Mouse (Mus musculus) c-Kit-positive CD71-positive TER-119-negative erythroid progenitor cells, embryonic 14.5 days (primary cell): ENCODE measurements at regions not wholly inside any gene's neighbourhood (a gene's known extent, or its start where the extent isn't known, plus 50 kb on each side); places are given as distances from the start of the nearest gene placed in this dataset.
"Not testable (repeated sequence)": the region's sequence is repeated elsewhere in the genome, so short reads cannot be mapped to it uniquely, and the experiment has no call there.

Experiments
- DNase-seq: peaks from one replicate; pipeline ENCODE4 v3.0.0-alpha.2; 2013; ENCODE audit warnings: low read depth

DNA sequence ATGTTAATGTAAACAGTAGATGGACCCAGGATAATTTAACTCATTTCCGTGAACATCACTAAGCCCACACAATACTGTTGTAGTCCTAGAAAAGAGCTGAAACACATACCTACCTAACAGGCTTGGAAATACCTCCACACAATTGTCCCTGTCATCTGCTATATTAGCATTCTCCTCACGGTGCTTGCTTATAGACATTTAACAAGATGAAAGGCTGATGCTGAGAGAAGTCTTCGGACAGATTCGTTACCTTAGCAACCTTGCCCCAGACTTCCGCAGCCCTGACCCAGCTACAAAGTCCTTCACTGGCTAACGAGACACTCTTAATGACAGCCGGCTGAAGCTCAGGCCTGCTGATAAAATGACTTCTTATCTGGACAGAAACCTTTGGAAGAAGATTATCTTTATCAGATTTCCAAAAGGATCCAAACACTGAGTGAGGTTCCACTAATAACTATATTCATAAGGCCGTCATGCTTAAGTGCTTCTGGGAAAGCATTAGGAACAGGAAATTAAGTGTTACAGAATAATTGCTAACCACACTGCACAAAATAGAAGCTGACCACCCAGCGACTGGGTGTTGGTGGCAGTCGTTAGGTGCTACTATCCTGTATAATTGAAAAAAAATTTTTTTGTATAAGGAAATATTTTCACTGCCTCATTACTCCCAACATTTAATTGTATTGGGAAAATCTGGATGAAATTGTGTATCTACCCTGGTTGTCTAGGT, 267.0 kb upstream of the Tmpo start:
- no peak for DNase-seq

DNA sequence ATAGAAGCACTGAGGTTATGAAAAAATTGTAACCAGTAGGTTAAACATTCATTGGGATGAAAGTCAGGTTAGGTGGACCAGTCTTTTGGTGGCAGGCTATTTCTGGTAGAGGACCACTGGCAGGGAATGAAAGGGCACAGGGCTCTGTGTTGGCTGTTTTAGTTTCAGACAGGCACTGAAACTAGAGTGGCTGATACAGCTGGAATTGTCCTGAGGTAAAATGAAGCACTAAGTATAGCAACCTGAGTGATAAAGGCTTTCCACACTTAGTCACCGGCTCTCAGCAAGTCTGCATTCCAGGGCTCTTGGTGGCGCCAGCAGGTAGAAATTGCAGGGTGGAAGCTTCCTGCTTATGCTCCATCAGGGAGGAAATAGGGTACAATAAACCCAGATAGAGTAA, 262.2 kb upstream of the Tmpo start:
- no peak for DNase-seq

- DNase-seq: no peak
These were observed 258.9 kb upstream of the Tmpo start for GRCm38 (mm10) chr10:91440051-91440450.

- DNase-seq: no peak
These were observed 256.8 kb upstream of the Tmpo start for GRCm38 (mm10) chr10:91437917-91438316.

GRCm38 (mm10) chr10:91436091-91436569, 255.0 kb upstream of the Tmpo start:
- no peak for DNase-seq

GRCm38 (mm10) chr10:91430281-91430680, 249.2 kb upstream of the Tmpo start:
- DNase-seq: no peak

DNA sequence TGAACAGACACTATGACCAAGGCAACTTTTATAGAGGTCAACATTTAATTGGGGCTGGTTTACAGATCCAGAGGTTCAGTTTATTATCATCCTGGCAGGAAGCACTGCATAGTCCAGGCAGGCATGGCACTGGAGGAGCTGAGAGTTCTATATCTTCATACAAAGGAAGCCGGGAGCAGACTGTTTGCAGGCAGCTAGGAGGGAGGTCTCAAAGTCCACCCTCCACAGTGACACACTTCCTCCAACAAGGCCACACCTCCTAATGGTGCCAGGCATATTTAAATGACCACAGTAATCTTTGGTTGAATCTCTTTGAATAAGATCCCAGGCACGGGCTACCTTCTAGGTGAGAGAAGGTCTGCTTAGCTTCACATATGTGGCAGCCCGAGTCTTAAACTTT, 245.5 kb upstream of the Tmpo start:
- no peak for DNase-seq

GRCm38 (mm10) chr10:91425625-91426385, 244.7 kb upstream of the Tmpo start:
- DNase-seq: not testable (repeated sequence)

DNA sequence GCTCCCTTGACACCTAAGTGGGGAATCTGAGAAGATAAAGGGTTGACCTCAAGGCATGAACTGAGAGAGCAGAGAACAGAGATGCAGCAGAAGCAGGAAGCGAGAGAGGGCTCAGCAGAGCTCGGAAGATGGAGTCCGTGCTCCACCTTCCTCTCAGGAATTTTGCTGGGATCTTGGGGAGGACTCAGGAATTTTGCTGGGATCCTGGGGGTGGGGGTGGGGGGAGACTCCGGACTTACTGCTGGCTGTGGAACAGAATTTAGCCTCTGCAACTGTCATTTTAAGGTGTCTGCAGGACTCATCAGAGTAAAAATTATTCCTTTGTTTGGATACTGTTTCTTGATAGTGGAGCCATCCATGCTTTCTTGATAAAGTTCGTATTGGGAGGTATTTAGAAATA, 243.7 kb upstream of the Tmpo start:
- DNase-seq: no peak

DNA sequence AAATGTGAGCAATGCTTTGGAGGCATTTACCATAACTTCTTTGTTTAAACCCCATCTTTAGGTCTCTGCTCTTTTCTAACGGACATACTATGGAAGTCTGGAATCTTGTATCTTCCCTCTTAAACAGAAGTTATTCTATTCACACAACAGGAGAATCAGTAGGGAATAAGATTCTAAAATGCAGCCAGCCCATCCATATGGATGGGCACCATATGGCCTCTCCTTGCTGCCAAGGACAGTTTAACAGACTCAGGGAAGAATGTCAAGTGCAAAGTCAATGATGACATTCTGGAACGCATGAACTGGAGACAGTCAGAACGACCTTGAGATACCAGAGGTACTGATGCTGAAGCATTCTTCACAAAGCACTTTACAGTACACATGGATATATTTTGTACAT, 206.1 kb upstream of the Tmpo start:
- no peak for DNase-seq

- DNase-seq: no peak
These were observed 203.3 kb upstream of the Tmpo start for GRCm38 (mm10) chr10:91384372-91384771.

GRCm38 (mm10) chr10:91376683-91377082, 195.6 kb upstream of the Tmpo start:
- no peak for DNase-seq

DNA sequence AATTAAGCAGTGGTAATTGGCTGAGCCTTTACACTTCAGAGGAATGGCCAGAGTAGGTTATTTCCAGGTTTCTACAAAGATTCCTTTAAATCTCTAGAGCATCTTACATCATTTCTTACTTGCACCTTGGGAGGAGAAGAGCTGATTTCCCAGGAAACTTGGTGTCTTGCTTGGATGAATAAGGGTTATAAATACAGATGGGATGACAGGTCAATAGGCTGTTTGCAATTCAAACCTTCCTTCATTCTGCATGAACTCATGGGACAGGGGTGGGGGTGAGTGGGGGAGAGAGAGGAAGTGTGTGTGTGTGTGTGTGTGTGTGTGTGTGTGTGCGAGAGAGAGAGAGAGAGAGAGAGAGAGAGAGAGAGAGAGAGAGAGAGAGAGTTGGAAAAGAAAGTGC, 186.4 kb upstream of the Tmpo start:
- no peak for DNase-seq

DNA sequence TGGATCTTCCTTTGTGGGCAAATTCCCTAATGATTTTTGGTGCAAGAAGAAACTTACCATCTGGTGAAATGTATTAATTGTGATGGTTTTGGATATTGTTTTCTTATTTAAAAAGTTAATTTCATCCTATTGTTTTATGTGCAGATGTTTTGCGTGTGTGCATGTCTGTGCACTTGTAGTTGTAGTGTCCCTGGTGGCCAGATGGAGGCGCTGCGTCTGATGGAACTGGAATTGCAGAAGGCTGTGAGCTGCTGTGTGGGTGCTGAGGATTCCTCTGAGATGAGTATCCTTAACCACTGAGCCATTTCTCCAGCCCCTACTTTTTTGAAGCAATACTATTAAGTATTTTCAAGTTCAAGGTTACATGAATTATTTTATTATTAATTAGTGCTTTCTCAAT, 181.5 kb upstream of the Tmpo start:
- no peak for DNase-seq

- no peak for DNase-seq
These were observed 180.5 kb upstream of the Tmpo start for GRCm38 (mm10) chr10:91361621-91362020.

GRCm38 (mm10) chr10:91345465-91345864, 164.3 kb upstream of the Tmpo start:
- DNase-seq: no peak

- no peak for DNase-seq
These were observed 161.0 kb upstream of the Tmpo start for GRCm38 (mm10) chr10:91342083-91342482.

GRCm38 (mm10) chr10:91339361-91339760, 158.2 kb upstream of the Tmpo start:
- no peak for DNase-seq

- DNase-seq: no peak
These were observed 145.7 kb upstream of the Tmpo start for GRCm38 (mm10) chr10:91326661-91327312.

DNA sequence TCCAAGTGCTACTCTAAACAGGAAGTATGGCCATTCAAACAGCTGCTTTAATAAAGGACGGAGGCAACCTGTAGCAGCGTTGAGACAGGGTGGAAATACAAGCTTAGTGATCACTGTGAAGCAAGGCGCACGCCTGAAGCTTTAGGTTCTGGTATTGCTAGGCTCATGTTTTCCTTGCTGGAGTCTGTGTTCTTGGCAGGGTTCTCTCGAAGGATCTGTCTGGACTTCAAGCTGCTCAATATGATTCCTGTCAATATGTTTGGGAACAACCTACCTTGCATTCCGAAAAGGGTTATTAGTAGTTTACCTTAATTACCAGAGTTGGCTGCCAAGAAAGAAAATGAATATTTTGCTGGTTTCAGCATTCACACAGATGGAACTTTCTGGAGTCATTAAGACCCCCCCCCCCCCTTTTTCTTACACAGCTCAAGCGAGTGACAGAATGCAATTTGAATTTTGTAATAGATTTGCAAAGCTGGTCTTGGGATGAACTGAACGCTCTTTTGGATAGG, 145.1 kb upstream of the Tmpo start:
- DNase-seq: no peak

GRCm38 (mm10) chr10:91321226-91321625, 140.1 kb upstream of the Tmpo start:
- DNase-seq: no peak

DNA sequence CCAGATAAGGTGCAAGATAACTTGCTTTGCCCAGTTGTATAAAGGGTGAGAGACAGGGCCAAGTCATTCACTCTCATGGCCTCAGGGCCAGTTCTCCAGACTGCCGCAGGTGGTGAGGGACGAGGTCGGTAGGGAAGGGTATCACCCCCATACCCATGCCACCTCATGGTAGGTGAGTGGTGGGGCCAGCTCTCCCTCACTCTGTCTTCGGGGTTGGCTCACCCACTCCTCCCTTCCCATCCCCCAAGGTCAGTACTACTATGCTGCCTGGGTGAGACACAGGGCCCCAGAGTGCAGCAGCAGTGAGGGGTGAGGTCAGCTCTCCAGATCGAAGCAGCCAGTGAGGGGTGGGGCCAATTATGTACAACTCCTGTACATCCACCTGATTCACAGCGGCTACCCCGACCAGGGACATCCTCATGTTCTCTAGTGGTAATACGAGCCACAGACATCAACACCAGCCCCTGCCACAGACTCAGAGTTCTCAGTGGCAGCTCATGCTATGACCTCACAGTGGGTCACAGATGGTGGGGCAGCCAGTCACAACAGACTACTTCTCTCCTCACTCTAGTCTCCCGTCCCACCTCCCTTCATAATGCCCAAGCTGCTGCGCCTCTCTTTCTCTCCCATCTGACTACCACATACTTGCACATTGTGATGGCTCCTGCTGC, 138.5 kb upstream of the Tmpo start:
- no peak for DNase-seq
